Mouse (Mus musculus) kidney, adult 2 months (tissue): ENCODE measurements at regions not wholly inside any gene's neighbourhood (a gene's known extent, or its start where the extent isn't known, plus 50 kb on each side); places are given as distances from the start of the nearest gene placed in this dataset.

ENCODE experiments used
- DNase-seq: peaks from one replicate; pipeline ENCODE4 v3.0.0; 2021
- H3K27ac ChIP-seq: fragments of 200-500 bp; 2 replicates; pipeline ENCODE4 v1.5.1; 2012; ENCODE audit warnings: low read depth, low read length, control low read depth, inconsistent platforms; ENCODE audit not compliant: insufficient read depth
- H3K27me3 ChIP-seq: fragments of 200-500 bp; replicated peaks from 2 replicates; pipeline ENCODE4 v1.6.1; 2012; ENCODE audit warnings: mild to moderate bottlenecking, moderate library complexity, low read length, inconsistent platforms; ENCODE audit not compliant: control insufficient read depth, insufficient read depth
- H3K36me3 ChIP-seq: fragments of 200-500 bp; 2 replicates; pipeline ENCODE4 v1.6.1; 2012; ENCODE audit warnings: mild to moderate bottlenecking, moderate library complexity, low read length, inconsistent platforms; ENCODE audit not compliant: control insufficient read depth, insufficient read depth
- H3K4me1 ChIP-seq: fragments of 200-500 bp; 2 replicates; pipeline ENCODE4 v1.6.1; 2011; ENCODE audit warnings: low read length; ENCODE audit not compliant: control insufficient read depth, insufficient read depth
- H3K4me3 ChIP-seq: fragments of 200-500 bp; 2 replicates; pipeline ENCODE4 v1.5.1; 2011; ENCODE audit warnings: mild to moderate bottlenecking, low read depth, low read length, control low read depth; ENCODE audit not compliant: insufficient read depth
- CTCF ChIP-seq: fragments of 200-500 bp; conservative IDR thresholded peaks from 2 replicates; pipeline ENCODE4 v1.5.1; 2011; ENCODE audit warnings: low read depth, mild to moderate bottlenecking, control low read depth, low read length, moderate library complexity, mixed read lengths; ENCODE audit not compliant: insufficient read depth, insufficient read length
- POLR2A ChIP-seq: fragments of 200-500 bp; IDR thresholded peaks from one replicate; pipeline ENCODE4 v1.6.1; 2011; ENCODE audit warnings: low read depth, low read length, control low read depth
- WGBS: fragments of 180-500 bp; shearing (Covaris S2); methylation state at CpG from one replicate; pipeline ENCODE4 v1.1.7; 2018; 5-methylcytosine and 5-hydroxymethylcytosine counted together

DNA sequence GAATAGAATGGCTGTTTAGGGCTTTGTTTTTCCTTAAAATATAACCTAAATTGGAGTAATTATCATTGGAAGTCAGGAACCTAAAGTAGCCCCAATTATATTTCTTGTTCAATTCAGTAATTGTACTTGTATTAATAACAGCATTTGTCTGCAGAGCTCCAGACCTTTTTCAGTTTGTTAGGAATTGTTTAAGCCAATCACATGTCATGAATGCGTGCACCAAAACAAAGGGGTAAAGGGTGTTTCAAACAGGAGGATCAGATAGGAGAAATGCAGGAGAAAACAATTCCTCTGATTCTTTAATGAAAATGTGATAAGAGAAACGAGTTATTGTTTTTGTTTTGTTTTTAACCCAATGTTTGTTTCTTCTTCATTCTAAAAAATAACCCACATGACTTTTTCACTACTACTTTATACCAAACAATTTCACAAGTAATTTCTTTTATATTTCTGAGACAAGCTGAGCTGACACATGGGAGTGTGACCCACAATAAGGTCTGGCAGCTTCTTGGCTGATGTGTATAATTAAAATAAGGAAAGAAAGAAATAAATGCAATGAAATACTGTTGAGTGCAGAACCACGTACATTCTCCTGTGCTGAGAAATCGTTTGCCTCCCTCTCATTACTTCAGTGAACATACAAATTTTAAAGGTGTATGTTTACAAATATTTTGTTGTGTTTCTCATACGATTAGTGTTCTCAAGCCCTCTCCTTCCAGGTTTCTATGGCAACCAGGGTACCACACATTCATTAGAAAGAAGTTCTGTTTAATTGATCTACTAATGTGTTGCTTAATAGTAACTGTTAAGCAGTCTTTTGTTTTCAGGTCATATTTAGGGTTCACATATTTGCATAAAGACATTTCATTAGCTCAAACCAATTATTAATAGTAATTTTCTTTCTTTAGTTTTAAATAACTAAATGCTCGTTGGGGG lies 397.7 kb downstream of the Isl1 start:
- 66% methylated on average over 6 of the region's 6 CpGs for WGBS
- no peaks in the 10 kb centered on the region for H3K27me3 ChIP-seq
- H3K27ac ChIP-seq, result no peak overlapping the region
- no peaks in the 10 kb centered on the region for H3K36me3 ChIP-seq
- no peak for TF ChIP-seq CTCF
- no peak for TF ChIP-seq POLR2A
- no peak overlapping the region for H3K4me3 ChIP-seq
- DNase-seq, result no peak
- no peaks in the 10 kb centered on the region for H3K4me1 ChIP-seq

DNA sequence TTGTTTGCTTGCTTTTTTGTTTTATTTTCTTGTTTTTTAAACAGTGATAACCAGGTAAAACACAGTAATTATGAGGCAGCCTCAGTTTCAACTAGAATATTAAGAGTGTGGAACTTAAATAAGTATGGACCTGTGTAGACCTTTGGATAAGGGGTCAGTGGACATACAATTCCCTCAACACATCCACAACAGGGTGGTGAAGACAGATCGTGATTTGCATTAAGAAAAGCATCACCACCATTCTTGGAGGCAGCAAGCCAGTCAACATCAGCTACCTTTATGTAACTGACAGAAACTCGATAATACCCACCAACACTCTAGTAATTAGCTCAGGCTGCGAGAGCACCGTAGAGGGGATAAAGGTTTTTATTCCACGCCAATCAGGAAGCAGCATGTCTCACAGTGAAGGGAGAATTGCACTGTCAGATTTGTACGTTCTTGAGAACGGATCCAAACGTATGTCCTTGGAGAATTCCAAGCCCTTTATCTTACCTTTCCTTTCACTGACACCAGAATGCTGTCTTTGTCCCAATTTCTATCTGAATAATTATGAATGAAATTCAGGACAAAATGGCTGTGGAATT lies 398.5 kb downstream of the Isl1 start:
- H3K4me3 ChIP-seq, result no peak overlapping the region
- WGBS, result 68% methylated on average over 8 of the region's 8 CpGs
- no peaks in the 10 kb centered on the region for H3K36me3 ChIP-seq
- no peaks in the 10 kb centered on the region for H3K27me3 ChIP-seq
- no peak for DNase-seq
- no peak overlapping the region for H3K27ac ChIP-seq
- TF ChIP-seq POLR2A (no peak), CTCF (no peak)
- no peaks in the 10 kb centered on the region for H3K4me1 ChIP-seq

DNA sequence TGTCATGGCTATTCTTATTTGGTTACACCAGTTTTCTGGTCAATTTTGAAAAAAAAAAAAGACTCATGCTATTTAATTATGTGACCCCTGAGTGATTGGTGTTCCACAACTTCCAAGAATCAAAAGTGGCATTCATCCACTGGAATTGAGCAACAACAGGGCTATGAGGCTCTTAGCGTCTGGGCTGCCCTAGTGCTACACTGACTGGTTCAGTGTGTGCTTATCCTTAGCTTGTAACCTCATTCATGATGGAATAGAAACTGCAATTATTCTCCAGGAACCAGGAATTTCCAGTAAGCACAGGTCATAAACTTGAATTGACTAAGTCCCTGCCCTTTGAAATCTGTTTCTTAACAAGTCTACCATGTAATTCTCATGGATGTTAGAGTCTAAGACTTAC lies 428.9 kb downstream of the Isl1 start:
- TF ChIP-seq POLR2A (no peak), CTCF (no peak)
- no peak for DNase-seq
- WGBS, result 65% methylated on average over 1 of the region's 1 CpGs
- no peak overlapping the region for H3K27ac ChIP-seq
- no peaks in the 10 kb centered on the region for H3K36me3 ChIP-seq
- no peak overlapping the region for H3K4me3 ChIP-seq
- H3K4me1 ChIP-seq, result no peaks in the 10 kb centered on the region
- H3K27me3 ChIP-seq, result no peaks in the 10 kb centered on the region

DNA sequence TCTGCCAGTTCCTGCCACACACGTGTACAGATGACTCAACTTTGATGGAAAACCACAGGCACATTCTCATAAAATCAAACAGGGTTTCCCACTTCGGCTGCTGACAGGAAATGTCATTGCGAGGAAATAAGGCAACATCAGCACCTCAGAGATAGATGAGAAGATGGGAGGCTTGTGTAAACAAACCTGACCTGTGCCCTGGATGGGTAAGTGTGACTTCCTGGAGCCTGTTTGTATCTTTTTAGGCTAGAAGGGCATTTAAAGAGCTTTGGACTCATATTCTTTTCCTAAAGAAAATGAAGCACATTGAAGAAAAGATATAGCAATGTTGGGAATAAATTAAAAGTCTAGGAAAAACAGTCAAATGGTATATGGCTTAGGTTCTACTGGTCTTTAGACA lies 449.0 kb downstream of the Isl1 start:
- Histone ChIP-seq H3K27ac (no peak overlapping the region), H3K27me3 (no peaks in the 10 kb centered on the region), H3K36me3 (no peaks in the 10 kb centered on the region), H3K4me1 (no peaks in the 10 kb centered on the region), H3K4me3 (no peak overlapping the region)
- no peak for DNase-seq
- 5% methylated on average over 3 of the region's 3 CpGs for WGBS
- no peak for TF ChIP-seq POLR2A
- TF ChIP-seq CTCF, result no peak

DNA sequence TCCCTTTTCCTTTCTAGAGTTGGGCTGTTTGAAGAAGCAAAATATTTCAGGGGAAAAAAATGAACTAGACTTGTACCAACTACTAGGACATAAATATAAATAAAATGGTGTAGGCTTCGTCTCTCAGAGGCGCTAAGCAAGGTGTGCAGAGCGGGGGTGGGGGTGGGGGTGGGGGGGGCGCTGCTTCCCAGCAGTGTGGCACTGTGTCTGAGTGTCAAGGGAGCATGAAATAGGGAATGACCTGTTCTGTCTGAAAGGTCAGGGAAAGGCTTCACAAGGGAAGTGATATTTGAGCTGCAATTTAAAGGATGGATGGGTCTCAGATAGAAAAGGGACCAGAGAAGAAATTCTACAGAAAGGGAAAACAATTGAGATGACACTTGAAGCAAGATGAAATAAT lies 452.9 kb downstream of the Isl1 start:
- H3K27me3 ChIP-seq, result no peaks in the 10 kb centered on the region
- no peak for DNase-seq
- H3K4me3 ChIP-seq, result no peak overlapping the region
- H3K36me3 ChIP-seq, result no peaks in the 10 kb centered on the region
- no peak overlapping the region for H3K27ac ChIP-seq
- 22% methylated on average over 4 of the region's 4 CpGs for WGBS
- H3K4me1 ChIP-seq, result no peaks in the 10 kb centered on the region
- TF ChIP-seq CTCF (no peak), POLR2A (no peak)

DNA sequence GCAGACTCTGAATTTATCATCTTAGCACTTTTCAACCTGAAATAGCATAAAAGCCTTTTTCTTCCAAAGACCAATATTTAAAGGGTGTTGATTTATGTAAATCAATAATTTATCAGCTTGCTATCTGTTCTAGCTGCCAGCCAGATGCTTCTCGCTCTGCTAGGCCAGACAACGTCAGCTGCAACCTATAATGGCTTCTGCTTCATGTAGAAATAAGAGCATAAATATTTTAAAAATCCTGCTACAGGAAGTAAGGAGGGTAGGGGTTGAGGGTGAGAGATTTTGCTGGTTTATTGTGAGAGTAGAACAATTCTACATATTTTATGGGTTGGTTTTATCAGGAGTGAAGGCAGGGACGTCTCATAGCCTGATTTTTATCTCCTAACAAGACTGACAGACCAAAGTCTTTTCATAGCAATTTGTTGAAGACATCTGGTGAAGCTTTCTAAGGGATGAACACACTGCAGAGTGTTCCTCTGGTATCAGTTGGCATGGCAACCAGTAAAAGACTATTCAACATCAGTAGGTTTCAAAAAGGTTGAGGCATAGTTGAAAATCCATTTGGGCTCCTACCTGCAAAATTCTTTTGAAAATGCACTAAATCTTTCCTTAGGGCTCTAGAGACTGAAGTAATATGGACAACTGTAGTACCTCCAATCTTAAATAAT lies 456.7 kb downstream of the Isl1 start:
- TF ChIP-seq CTCF (no peak), POLR2A (no peak)
- Histone ChIP-seq H3K36me3 (no peaks in the 10 kb centered on the region), H3K27ac (no peak overlapping the region), H3K4me3 (no peak overlapping the region), H3K4me1 (no peaks in the 10 kb centered on the region), H3K27me3 (no peaks in the 10 kb centered on the region)
- 56% methylated on average over 3 of the region's 3 CpGs for WGBS
- no peak for DNase-seq

DNA sequence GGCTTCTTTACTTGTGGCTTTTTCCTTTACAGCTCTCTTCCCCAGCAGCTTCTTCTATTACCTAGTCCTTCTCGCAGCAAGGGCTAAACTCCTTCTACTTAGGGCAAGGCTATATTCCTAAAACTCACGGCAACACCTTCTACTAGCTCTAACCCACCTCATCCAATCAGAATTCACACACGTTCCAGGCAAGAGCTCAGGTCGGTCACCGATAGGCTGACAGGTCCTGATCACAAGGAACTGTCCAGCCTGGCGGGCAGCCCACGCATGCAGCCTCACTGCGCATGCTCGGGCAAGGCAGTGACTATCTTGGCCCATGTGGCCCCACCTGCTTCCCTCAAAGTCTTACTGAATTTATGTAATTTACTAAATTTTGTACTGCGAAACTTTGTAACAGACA lies 466.4 kb downstream of the Isl1 start:
- DNase-seq, result no peak
- TF ChIP-seq CTCF (no peak), POLR2A (no peak)
- Histone ChIP-seq H3K4me1 (no peaks in the 10 kb centered on the region), H3K36me3 (no peaks in the 10 kb centered on the region), H3K27ac (no peak overlapping the region), H3K4me3 (no peak overlapping the region), H3K27me3 (no peaks in the 10 kb centered on the region)
- WGBS, result 56% methylated on average over 10 of the region's 10 CpGs
